Mouse (Mus musculus): ENCODE results near the gene Prkca. TPM values are rescaled to one million over a fixed set of nuclear protein-coding genes. Genes with fewer than 3 reads are reported as not detected.

Prkca gene
- total RNA-seq, 2 experiments from 2014 or later: 211 to 215 TPM

DNA sequence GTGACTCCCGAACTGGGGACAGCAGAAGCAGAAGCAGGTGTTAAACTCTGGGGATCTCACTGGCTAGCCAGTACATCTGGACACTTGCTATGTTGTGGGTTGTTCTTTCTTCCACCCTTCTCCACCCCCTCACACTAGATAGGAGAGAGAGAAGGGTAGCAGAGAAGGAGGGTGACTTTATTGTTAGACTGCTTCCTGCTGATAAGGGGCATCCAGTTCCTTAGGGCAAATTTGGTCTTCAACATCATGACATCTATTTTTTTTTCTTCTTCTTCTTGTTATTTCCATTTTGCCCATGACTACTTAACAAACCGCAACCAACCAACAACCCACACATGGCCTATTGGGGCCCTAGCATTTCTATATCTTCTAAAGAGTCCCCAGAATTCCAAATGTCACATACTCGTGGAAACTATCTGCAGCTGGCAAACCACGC, 97.4 kb downstream of the Prkca start:
- DNase-seq (ENCODE audit: extremely low spot score in 1 of 2, low spot score in 1 of 2): no peak

DNA sequence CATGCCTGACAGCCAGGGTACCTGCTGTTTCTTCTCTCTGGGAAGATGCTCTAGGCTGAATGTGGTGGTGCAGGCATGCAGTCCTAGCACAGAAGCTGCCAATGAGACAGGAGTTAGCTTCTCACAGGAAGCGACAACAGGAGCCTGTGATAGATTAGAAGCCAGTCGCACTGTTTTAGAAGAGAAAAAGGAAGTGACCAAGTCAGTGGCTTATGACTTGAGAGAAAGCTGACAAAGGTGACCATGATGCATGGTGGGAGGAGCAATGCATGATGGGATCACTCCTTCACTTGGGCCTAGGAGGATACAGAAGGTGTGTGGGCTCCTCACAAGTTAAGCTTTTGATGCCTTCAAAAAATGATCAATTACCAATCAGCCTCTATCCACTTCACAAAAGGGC, 99.5 kb downstream of the Prkca start:
- no peak for DNase-seq (ENCODE audit: extremely low spot score in 1 of 2, low spot score in 1 of 2)

GRCm38 (mm10) chr11:108243633-108244032, 100.1 kb downstream of the Prkca start:
- DNase-seq (ENCODE audit: extremely low spot score in 1 of 2, low spot score in 1 of 2): no peak

DNA sequence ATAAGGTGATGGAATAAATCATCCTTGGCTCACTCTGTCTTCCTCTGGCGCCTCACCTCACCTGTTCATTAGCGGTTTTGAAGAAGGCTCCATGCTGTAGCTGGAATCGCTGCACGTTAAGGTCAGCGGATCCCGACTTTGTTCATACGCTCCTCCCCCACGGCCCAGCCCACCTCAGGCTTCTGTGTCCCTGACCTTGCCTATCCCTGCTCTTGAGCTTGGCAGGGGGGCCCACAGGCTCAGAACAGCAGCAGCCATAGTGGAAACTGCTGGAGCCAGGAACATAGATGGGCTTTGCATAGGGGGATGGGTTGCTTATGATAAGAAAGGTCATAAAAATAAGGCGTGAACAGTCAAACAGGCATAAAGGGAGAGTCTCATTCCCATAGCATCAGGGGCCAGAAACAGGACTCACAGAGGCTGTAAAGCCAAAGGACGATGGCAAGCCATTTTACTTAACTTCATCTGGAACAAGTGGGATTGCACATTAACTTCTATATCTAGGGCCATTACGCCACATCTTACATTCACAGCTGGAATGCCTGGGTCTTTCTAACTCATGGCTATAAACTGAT, 102.7 kb downstream of the Prkca start:
- DNase-seq (ENCODE audit: extremely low spot score in 1 of 2, low spot score in 1 of 2): no peak

DNA sequence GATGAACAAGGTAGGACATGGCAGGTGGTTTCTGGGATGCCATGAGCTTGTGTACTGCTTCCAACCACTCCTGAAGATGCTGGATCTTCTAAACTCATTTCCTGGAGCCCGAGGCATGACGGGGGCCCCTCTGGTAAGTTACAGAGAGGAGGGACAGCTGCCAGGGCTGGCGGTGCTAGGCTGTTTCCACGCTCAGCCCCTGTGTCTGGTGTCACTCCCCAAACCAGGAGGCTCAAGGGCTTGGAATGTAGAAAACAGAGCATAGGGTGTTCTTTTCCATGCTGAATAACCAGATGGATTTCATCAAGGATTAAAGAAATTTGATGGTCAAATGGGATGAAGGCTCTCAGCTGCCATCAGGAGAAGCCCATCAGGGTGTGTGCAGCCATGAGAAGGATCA, 104.6 kb downstream of the Prkca start:
- no peak for DNase-seq (ENCODE audit: extremely low spot score in 1 of 2, low spot score in 1 of 2)

DNA sequence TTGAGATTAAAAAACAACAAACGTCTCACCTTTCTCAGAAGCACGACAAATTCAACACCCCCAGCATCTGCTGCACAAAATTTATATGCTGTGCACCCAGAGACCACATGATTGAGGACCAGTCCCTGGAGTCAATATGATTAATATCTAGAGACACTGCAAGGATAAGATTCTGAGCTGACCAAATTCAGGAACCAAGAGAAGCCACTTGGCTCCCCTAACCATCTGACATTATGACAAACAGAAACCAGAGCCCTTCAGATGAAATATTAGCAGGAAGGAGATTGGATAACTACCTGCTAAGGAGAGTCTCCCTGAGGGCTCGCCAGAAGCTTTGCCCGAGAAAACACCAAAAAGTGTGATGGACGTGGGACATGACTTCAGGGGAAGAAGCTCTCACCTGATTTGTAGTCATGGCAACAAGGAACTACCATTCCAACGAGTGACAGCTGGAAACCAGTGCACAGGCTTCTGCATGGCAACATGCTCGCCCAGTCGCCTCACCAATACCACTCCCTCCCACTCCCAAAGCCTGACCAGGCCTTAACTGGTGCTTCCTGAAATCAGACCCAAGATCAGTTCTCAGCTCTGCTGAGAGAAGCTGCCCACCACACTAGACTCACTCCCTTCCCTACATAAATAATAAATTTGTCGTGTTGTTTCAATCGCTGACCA, 106.8 kb downstream of the Prkca start:
- DNase-seq (ENCODE audit: extremely low spot score in 1 of 2, low spot score in 1 of 2): no peak

GRCm38 (mm10) chr11:108236195-108236594, 107.5 kb downstream of the Prkca start:
- no peak for DNase-seq (ENCODE audit: extremely low spot score in 1 of 2, low spot score in 1 of 2)

DNA sequence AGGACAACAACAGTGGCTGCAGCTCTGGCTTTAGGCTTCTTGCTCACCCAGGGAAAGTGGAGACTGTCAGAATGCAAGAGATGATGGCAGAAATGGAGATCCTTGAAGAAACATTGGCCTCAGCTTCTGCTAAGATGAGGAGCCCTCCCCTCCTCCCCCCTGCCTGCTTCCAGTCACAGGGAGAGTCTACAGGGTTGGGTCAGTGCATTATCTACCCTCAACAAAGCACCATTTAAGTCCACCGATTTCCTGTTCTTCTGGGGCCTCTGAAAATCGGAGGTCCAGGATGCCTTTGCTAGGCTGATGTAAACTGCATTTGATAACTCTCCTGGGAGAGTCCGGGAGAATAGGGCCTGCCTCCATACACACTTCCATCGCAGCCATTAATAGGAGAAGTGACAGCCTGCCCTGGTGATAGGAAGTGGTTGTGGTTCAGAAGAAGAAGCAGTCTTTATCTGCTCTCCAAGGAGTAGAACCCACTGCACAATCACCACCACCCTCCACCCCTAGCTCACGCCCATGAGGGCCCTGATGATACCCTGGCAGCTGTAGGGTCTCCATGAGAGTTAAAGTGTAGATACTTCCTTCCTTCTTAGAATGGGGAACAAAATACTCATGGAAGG, 108.5 kb downstream of the Prkca start:
- no peak for DNase-seq (ENCODE audit: extremely low spot score in 1 of 2, low spot score in 1 of 2)

GRCm38 (mm10) chr11:108233015-108233414, 110.7 kb downstream of the Prkca start:
- no peak for DNase-seq (ENCODE audit: extremely low spot score in 1 of 2, low spot score in 1 of 2)

DNA sequence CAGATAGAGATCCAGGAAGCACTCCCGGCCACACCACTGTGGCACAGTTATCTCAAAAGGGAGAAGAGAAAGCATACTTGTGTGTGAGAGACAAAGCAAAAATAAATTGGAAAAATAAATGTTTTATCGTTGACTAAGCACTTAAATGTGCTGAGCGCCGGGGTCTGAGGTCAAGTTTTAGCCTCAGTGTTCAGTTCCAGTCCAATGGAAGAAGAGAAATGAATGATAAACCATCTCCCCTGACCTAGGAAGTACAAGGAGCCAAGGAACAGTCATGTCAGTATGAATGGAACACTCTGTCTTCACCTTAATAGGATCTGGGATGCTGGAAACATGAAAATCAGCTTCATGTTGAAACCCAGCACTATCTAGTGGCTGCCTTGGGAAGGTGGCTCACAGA, 113.6 kb downstream of the Prkca start:
- DNase-seq (ENCODE audit: extremely low spot score in 1 of 2, low spot score in 1 of 2): no peak

DNA sequence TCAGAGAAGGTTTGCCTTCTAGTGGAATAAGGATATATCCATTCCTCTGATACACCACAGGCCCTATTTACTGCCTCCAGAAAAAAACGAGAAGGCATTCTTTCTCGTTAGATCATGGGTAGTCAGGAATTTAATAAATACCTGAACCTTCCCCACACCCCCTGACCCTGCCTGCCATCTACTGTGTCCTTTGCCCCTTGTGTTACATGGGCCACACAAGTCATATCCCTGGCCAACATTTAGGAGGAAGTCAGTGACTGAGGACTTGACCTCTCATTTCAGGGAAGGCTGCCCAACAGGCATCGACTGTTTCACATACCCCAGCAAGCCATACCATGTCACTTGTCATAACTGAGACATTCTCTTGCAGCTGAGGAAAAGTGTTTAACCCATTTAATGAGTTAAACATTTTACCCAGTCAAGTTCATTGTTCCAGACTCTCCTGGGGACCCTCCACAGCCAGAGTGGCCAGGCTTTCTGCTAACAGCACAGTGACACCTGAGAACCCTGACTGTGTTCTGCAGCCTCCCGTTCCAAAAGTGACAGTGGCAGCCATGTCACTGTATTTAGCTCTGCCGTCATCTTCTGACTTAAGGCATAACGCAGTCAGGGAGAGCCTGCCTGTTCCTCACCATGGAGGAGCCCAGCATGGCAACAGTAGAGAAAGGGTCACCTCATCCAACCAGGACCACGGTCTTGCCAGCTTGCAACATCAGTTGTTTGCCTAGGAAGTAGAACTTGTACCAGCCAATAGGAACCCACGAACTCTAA, 114.4 kb downstream of the Prkca start:
- DNase-seq (ENCODE audit: extremely low spot score in 1 of 2, low spot score in 1 of 2): no peak

DNA sequence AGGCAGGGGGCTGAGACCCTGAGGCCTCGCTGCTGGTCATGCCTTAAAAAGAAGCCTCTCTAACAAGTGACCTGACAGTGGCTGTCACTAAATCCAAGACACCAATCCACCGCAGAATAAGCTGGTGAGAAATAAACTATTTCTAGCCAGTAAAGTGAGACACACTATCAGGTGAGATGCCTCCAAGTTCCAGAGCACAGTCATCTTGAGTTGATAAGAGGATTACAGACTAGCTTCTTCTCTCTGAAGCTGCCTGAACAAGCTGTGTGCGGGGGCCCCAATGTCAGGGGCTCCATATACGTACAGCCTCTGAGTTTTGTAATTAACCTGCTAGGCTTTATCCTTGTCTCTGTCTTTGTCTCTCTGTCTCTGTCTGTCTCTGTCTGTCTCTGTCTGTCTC, 115.2 kb downstream of the Prkca start:
- DNase-seq (ENCODE audit: extremely low spot score in 1 of 2, low spot score in 1 of 2): no peak

DNA sequence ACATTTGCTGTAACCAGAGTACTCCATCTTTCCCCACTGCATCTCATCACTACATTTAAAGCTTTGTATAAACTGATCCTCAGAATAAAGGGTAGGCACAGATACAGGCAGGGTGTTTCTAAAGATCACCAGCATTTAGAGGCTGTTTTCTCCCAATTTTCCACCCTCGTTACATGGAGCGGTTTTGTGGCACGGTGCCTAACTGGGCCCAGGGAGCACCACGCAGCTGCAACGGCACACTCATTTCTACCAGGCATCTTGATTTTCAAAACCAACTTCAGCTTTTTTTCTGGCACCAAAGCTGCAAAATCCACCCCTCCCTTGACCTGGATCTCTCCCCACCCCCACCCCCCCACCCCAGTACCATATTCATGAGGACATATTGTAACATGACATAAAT, 117.5 kb downstream of the Prkca start:
- no peak for DNase-seq (ENCODE audit: extremely low spot score in 1 of 2, low spot score in 1 of 2)

- DNase-seq (ENCODE audit: extremely low spot score in 1 of 2, low spot score in 1 of 2): no peak
Measured at GRCm38 (mm10) chr11:108224233-108224973, 119.3 kb downstream of the Prkca start.

DNA sequence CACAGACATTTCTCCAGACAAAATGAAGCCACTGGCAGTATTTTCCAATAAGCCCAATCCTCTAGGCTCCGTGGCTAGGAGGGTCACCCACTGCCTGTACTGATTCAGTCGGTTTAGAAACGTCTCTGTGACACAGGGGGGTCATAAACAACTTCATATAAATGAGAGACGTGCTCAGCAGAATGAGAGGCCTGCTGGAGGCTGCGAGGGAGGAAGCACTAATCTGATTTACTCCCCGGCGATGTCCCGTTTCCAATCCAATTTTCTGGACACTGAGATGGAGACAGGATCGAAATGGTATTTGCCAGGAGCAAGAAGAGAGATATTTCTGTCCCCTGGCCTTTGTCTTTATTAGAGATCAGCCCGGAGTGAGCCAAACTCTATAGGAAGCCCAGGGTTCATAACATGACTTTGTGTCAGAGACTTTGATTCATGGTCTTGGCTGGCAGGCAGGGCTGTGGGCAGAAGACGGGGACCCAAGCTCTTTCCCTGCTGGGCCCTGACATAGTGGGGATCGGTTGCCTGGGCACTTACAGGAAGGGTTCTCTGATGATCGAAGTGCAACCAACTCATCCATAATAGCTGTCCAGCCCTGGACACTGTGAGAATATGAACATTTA, 120.0 kb downstream of the Prkca start:
- DNase-seq (ENCODE audit: extremely low spot score in 1 of 2, low spot score in 1 of 2): no peak

DNA sequence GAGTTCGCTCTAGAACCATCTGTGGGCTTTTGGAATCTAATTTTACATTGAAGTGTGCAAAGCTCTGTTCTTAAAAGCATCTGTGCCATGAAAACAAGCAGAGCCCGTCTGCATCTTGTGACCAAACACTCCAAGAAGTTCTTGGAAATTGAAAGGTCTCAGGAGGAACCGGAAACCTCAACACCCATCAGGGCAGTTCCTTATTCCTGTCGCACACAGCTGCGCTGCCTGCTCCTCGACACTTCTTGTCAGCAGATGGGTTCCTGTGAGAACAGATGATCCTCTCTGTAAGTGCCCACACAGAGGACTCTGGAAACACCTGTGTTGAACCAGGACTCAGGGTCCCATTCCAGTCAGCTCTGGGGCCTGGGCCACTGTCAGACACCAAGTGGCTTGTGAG, 120.6 kb downstream of the Prkca start:
- DNase-seq (ENCODE audit: extremely low spot score in 1 of 2, low spot score in 1 of 2): no peak

GRCm38 (mm10) chr11:108222616-108223015, 121.1 kb downstream of the Prkca start:
- DNase-seq (ENCODE audit: extremely low spot score in 1 of 2, low spot score in 1 of 2): no peak

- no peak for DNase-seq (ENCODE audit: extremely low spot score in 1 of 2, low spot score in 1 of 2)
Measured at GRCm38 (mm10) chr11:108222026-108222425, 121.7 kb downstream of the Prkca start.

DNA sequence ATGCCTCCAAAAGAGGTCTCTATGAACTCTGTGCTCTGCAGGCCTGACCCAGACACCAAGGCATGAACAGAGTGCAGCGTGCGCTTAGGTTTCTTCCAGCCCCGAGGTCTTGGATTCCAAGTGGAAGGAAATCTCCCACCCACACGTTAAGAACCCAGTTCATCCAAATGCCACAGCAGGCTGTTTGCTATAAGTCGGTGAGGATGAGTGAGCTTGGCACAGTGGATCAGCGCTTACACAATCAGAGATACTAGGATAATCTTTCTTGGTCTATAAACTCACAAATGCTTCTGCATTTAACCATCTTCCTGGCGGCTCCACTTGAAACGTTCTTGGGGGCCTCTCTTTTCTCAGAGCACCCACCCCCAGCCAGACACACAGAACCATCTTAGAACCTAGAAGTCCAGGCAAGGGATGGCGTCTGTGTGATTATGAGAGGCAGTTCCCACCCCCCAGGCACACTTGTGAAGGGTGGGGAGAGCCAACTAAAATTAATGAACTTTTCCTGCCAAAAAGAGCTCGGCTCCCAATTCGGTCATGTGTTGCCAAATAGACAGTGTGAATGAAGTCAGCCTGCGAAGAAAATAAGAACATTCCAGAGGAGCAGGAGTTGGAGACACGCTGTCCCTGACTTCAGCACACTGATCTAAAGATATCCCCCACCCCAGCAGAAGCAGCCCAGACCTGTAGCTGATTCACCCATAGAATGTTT, 122.4 kb downstream of the Prkca start:
- no peak for DNase-seq (ENCODE audit: extremely low spot score in 1 of 2, low spot score in 1 of 2)

DNA sequence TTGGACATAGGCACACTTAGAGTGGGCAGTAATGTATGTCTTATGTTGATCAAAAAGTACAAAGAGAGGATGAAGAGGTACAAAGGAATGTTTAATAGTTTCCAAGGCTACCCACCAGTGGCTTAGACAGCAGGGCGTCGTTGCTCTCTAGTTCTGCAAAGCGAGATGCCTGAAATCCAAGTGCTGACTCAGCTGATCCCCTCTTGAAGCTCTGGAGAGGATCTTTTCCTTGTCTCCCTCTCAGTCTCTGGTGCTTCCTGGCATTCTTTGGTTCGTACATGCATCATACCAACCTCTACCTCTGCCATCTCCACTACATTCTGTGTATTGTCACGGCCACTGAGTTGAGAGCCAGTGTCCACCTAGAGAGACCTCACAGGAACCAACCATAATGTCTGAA, 123.1 kb downstream of the Prkca start:
- DNase-seq (ENCODE audit: extremely low spot score in 1 of 2, low spot score in 1 of 2): no peak

All from layer of hippocampus, postnatal 25 days (tissue).